Mouse (Mus musculus) G1E (cell line): ENCODE results near the gene Syde1.

Experiments used
- CTCF ChIP-seq: IDR thresholded peaks from 2 replicates; pipeline ENCODE4 v1.5.1; 2012; ENCODE audit warnings: low read depth, low read length, inconsistent platforms, mixed read lengths
- GATA1 ChIP-seq: IDR thresholded peaks from 2 replicates; pipeline ENCODE4 v1.6.1; 2012; ENCODE audit warnings: borderline replicate concordance, low read length, inconsistent platforms, mixed read lengths
- GATA2 ChIP-seq: IDR thresholded peaks from 2 replicates; pipeline ENCODE4 v1.6.1; 2012; ENCODE audit warnings: low read depth, low read length, inconsistent platforms, borderline replicate concordance
- POLR2AphosphoS5 ChIP-seq: IDR thresholded peaks from 2 replicates; pipeline ENCODE4 v1.6.1; 2012; ENCODE audit warnings: low read depth, low read length, inconsistent platforms; ENCODE audit not compliant: insufficient replicate concordance
- TAL1 ChIP-seq: conservative IDR thresholded peaks from 2 replicates; pipeline ENCODE4 v1.6.1; 2012; ENCODE audit warnings: low read depth, low read length, inconsistent platforms, mixed read lengths

DNA sequence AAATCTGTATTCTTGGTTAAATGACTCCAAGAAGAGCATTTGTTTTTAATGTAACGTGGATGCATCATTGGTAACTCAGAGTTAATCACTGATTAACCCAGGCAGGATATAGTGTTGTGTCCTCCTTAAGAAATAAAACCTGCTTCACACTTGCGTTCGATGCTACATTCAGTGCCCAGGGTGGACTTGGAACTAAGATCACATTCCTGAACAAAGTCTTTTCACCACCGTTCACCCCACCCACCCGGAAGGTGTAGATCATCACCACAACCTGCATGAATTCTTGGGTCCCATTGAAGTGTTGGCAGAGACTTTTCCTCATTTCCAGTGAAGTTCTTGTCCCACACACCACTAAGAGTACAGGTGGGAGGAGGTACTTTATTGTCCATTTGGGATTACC, 2.0 kb upstream of the Syde1 start:
- no peak for TF ChIP-seq CTCF
- TF ChIP-seq TAL1: no peak
- no peak for TF ChIP-seq GATA1
- TF ChIP-seq GATA2: no peak
- no peak for TF ChIP-seq POLR2AphosphoS5
